Mouse (Mus musculus) monocyte, adult 5-6 weeks (primary cell): ENCODE measurements around the gene Ntng2. TPM values are rescaled to one million over a fixed set of nuclear protein-coding genes. Genes with fewer than 3 reads are reported as not detected.

Source experiments
- ATAC-seq: fragments of 153-309, 156-312 bp; replicated peaks from 2 replicates; pipeline ENCODE4 v1.8.0; 2017; ENCODE audit warnings: mild to moderate bottlenecking; ENCODE audit not compliant: low TSS enrichment, insufficient number of reproducible peaks, severe bottlenecking, poor library complexity, low FRiP score
- total RNA-seq: library from RNA; stranded (forward); fragments of 200-1000, 200-491, 200-594 nt; gene quantifications from 3 replicates; pipeline ENCODE4 v1.2.3, GENCODE M21; 2017

Ntng2 gene
- total RNA-seq, 1 experiment from 2014 or later = 7.5 TPM

- ATAC-seq = no peak
These were observed 56.0 kb downstream of the Ntng2 start for GRCm38 (mm10) chr2:29196844-29197243.

GRCm38 (mm10) chr2:29194547-29195463, 58.0 kb downstream of the Ntng2 start:
- no peak for ATAC-seq

- ATAC-seq = no peak
These were observed 58.8 kb downstream of the Ntng2 start for GRCm38 (mm10) chr2:29193819-29194546.

GRCm38 (mm10) chr2:29192629-29193278, 60.1 kb downstream of the Ntng2 start:
- 0 out of 2 replicates have a peak, but pooled peaks have one; percentile 16 for ATAC-seq

- peak; percentile 48 for ATAC-seq
These were observed 61.3 kb downstream of the Ntng2 start for GRCm38 (mm10) chr2:29191216-29192215.

- ATAC-seq = no peak
These were observed 62.4 kb downstream of the Ntng2 start for GRCm38 (mm10) chr2:29190392-29190791.

- ATAC-seq = peak; percentile 74
These were observed 66.6 kb downstream of the Ntng2 start for GRCm38 (mm10) chr2:29186209-29186608.

GRCm38 (mm10) chr2:29183266-29183924, 69.4 kb downstream of the Ntng2 start:
- ATAC-seq = no peak

- no peak for ATAC-seq
These were observed 71.7 kb downstream of the Ntng2 start for GRCm38 (mm10) chr2:29181111-29181510.

- ATAC-seq = peak; percentile 84
These were observed 73.0 kb downstream of the Ntng2 start for GRCm38 (mm10) chr2:29179810-29180209.

- ATAC-seq = no peak
These were observed 77.9 kb downstream of the Ntng2 start for GRCm38 (mm10) chr2:29174887-29175286.

GRCm38 (mm10) chr2:29168067-29168466, 84.7 kb downstream of the Ntng2 start:
- ATAC-seq = no peak

- ATAC-seq = no peak
These were observed 100.9 kb downstream of the Ntng2 start for GRCm38 (mm10) chr2:29151941-29152340.

Other genes starting within 250 kb of the Ntng2 start
- gene Cfap77, start 197.9 kb downstream of the Ntng2 start, total RNA-seq = 1.7 TPM in 1 of 3 replicates, not detected in the others
- gene Ttf1, start 192.7 kb downstream of the Ntng2 start, total RNA-seq = 20.0 to 44.0 TPM (median 29.0 TPM) in 3 replicates
- gene Setx, start 128.8 kb downstream of the Ntng2 start, total RNA-seq = 97.7 to 134 TPM (median 109 TPM) in 3 replicates
- 19.9 to 24.0 TPM (median 23.4 TPM) in 3 replicates for gene Med27, start 93.8 kb upstream of the Ntng2 start, total RNA-seq